Mouse (Mus musculus) left cerebral cortex, postnatal 14 days (tissue): ENCODE measurements around the gene Cux2. TPM values are rescaled to one million over a fixed set of nuclear protein-coding genes. Genes with fewer than 3 reads are reported as not detected.

ENCODE experiments used
- DNase-seq, 2 experiments: peaks; one replicate each; pipeline ENCODE4 v3.0.0; 2021 to 2022; ENCODE audit warnings: low spot score in 2 of 2, mixed read lengths in 1 of 2
- intact Hi-C: fragments of 180-260 bp; cut with DNase I; formaldehyde crosslinking; loops from one replicate; pipeline ENCODE4 v1.15.1; 2025
- total RNA-seq, 2 experiments: library from RNA; stranded (reverse); gene quantifications; 2 replicates each; pipeline ENCODE4 v1.2.3; 2021

Gene Cux2
- total RNA-seq, 2 experiments from 2014 or later: 204 to 256 TPM

DNA sequence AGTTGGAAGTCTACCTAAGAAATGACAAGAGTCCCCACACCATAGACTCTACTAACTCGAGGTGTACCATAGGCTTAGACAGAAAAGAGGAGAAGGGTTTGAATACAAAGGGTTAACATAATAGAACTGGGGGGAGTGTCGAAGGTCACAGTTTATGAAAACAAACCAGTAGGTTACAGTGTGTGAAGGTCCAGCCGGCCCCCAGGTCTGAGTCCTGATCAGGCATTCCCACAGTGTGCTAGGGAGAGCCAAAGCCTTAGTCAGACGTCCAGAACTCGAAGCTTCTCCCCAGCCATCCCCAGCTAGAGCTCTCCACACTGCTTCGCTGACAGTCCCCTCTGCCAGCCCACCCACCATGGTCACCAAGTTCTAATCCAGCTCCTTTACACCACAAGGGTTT, 58.0 kb downstream of the Cux2 start:
- intact Hi-C loops: no loop called here

DNA sequence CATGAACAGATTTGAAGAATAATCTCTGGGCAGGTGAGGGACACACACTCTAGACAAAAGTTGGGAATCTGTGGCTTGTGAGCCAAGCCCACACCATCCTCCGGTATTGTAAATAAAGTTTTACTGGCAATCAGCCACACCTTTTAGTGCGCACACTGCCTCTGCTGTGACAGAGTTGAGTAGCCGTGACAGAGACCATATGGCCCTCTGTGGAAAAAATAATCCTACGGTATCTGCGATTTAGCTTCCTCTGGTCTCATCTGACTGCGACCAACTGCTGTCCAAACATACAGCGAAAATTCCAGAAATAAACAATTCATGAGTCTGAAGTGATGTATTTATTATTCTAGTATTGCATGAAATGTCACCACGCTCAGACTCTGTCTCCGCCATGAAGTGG, 64.0 kb downstream of the Cux2 start:
- intact Hi-C loops: no loop called here
- no peak for DNase-seq

More for the DNA sequence above, 58.0 kb downstream of the Cux2 start:
- no peak for DNase-seq

DNA sequence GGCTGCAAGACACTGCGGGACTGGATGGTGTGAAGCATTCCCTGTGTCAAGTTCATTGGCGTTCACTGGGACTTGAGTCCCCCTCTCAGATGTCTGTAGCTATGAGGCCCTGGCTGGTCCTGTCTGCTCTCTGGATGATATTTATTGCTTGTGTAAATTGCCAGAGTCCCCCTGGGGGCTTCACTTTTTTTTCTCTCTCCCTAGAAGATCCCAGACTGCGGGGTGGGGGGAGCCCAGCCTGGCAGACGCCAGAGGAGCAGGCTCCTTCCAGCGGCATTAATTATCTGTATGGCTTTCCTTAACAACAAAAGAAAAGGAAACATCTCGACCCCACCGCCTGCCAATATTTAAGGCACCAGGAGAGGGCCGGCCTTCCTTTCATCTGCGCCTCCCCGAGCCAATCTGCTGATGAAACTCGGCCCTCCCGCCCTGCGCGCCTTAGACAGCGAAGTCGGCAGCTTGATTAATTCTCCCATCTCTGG, 68.2 kb downstream of the Cux2 start:
- DNase-seq: peak; percentile 29 to 33
- intact Hi-C loops: no loop called here

DNA sequence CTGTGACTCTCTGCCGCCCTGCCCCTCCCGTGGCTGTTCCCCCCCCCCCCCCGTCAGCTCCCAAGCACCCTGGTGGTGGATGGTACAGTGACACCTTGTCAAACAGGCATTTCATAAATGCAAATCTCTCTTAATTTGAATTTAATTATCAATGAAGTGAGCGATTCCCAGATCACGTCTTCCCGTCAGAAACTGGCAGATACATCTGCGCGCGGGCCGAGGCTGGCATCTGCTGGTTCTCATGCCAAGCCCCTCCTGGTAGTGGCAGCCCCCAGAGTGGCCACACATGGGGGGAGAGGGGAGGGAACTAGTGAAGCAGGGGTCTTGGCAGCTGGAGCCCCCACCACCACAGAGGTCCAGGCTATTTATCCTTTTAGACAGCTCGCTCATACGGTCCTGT, 73.6 kb downstream of the Cux2 start:
- no peak for DNase-seq
- intact Hi-C loops: no loop called here

DNA sequence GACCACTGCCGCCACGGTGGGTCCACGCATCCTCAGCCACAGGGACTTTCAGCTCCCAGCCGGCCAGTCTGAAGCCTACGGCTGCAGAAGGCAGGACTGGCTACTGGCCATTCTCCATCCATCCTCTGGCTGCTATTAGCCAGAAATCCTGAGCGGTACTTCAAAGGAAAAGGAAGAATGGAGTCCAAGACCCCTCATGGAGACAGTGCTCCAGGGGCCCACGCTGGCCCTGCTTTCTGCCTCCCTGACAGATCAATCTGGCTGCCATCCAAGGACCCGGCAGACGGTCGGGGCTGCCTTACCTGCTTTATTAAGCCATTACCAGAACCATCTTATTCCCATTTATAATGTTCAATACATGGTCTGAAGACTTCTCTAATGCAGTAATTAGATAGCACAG, 76.4 kb downstream of the Cux2 start:
- DNase-seq: no peak
- intact Hi-C loops: no loop called here

DNA sequence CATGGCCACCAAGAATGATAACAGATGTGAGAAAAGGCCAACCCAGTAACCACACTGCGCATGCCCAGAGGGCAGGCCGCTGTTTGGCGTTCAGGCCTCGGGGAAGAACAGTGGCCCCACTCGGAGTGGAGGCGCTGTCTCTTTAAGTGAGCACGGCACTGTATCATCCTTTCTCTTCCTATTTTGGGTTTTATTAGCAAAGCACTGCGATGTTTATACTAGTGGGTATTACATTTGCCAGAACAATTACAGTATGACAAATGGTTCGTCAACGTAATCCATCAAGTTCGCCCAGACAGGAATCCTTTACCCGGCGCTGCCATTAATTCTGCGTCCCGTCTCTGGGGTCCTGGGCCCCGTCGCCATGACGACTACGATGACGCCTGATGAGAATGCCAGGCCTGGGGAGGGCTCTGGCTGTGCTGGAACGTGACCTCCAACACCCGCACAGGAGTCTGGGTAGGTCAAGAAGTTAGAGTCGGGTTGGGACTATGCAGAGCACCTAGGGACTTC, 77.2 kb downstream of the Cux2 start:
- no peak for DNase-seq
- intact Hi-C loops: no loop called here

DNA sequence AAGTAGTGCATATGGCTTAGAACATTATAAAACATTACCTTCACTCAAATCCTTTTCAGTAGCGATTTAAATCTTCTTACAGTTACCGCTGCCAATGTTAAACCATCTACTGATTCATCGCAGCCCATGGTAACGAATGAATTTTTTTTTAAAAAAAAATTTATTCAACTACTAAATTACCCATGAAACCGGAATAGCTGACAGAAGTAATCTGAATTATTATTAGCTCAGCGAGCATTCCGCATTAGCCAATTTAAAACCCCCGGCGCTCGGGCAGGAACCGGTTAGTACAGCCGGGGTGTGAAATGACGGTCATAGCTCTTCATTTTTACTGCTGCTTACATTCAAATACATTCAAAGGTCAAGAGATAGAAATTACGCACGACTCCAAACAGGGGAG, 80.9 kb downstream of the Cux2 start:
- intact Hi-C loops: no loop called here
- peak in 1 of 2 experiments; percentile 33 for DNase-seq

DNA sequence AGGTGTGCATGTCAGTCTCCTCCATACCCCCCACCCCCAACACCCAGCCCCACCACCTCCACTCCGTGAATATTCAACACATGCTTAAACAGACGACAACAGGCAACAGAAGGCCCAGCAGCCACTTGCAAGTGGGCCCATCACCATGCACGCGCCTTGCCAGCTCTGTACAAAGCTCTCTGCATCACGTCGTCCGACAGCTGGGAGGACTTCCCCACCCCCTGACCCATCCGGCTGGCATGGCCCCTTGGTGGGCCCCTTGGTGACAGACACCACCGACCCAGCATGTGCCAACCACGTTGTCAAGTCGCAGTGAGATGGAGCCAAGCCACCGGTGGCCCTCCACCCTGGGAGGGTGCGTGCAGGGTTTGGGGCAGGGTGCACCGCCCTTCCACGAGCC, 81.5 kb downstream of the Cux2 start:
- peak in 1 of 2 experiments; percentile 58 for DNase-seq
- intact Hi-C loops: no loop called here

DNA sequence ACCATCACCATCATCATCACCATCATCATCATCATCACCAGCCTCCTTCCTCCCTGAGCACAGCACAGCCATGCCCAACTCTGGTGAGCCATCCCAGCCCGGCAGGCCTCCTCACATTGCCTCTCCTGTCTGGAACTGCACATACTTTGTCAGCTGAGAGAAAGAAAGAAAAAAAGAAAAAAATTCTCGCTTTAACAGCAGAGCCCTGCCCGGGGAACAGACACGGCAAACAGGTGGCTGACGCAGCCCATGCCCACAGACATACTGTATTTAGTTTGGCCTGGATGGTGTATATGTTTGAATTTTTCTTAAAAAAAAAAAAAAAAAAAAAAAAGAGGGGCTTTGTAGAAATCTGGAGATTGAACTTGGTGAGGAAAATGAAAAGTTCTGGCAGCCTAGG, 82.4 kb downstream of the Cux2 start:
- DNase-seq: no peak
- intact Hi-C loops: no loop called here

DNA sequence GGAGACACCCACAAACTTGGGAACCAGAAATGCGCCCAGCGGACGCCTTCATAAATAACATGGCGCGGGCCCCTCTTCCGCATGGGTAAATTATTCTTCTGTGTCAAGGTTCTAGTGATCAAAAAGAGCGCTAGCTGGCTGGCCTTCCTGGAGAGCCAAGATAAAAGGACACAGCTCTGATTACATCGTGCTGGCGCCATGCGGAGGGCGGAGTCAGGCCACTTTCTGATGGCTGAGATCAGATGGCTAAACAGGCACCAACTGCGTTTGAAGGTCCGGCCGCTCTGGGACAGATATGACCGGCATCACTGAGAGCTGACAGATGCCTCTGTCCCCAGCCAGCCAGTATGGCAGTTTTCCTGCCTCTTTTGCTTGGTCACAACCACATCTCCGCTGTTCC, 83.0 kb downstream of the Cux2 start:
- DNase-seq: no peak
- intact Hi-C loops: no loop called here

DNA sequence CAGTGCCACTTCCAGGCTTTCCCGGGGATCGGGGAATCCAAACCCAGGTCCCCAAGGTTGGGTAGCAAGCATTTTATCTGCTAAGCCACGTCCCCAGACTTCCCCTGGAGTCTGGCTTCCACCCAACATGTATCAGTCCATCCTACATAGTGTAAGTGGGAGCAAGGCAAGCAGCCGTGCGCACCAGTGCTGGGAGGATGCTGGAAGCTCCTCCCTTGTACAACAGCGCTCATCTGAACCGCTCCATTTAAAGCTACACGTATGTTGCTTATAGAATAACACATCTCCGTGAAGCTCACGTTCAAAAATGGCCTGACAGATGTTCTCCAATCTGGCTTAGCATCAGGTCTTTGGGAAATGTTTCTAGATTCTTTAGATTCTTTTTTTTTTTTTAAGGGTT, 86.9 kb downstream of the Cux2 start:
- intact Hi-C loops: no loop called here
- DNase-seq: peak; percentile 55 to 71

DNA sequence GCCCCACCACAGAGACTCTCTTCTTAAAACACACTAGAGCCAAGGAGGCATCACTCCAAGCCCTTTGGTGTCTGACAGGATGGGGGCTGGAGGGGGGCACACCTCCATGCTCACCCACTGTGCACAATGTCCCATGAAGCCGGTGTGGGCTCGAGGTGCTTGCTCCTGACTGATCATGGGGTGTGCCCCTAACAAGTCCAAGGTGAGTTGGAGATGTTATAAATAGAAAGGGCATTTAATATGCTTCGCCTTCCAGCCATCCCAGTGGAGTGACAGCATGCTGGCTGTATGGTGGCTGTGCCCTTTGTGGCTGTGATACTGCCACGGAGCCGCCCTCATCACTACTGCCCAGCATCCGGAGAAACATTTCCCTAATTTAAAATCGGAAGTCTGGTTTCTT, 87.5 kb downstream of the Cux2 start:
- intact Hi-C loops: no loop called here

DNA sequence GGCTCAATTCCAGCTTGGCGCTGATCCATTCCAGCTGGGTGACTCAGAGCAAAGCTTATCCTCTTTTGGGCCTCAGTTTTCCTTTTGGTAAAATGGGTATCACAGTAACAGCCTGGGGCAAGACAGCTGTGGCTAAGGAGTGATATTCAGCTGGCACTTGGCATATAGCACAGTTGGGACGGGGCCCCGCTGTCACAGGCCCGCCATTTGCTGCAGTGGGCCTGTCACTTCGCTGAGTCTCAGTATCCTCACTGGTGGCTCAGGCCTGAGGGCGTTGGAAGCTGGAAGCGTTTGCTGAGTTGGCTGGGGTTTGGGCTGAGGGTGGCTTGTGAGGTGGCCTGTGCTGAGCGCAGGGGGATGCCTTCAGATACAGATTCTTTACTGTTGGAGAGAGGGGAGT, 88.6 kb downstream of the Cux2 start:
- intact Hi-C loops: no loop called here
- no peak for DNase-seq

More for the DNA sequence above, 87.5 kb downstream of the Cux2 start:
- DNase-seq: no peak

DNA sequence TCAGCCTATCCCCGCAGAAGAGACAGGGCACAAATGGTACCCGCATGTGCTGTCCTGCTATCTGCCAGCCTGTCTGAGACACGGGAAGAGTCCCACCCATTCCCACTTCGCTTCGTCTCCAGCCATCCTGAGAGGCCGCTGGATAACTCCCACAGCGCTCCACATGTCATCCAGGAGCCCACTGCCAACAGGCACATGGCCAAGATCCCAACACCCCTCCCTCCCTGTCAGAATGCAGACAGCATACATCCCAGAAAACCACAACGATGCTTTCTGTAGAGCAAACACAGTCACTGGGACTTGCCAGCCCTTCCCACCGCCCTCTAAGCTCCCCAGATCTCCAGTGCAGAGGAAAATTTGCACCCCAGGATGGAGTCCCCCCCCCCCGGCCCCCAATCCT, 90.2 kb downstream of the Cux2 start:
- DNase-seq: peak; percentile 52 to 73
- intact Hi-C loops: no loop called here

DNA sequence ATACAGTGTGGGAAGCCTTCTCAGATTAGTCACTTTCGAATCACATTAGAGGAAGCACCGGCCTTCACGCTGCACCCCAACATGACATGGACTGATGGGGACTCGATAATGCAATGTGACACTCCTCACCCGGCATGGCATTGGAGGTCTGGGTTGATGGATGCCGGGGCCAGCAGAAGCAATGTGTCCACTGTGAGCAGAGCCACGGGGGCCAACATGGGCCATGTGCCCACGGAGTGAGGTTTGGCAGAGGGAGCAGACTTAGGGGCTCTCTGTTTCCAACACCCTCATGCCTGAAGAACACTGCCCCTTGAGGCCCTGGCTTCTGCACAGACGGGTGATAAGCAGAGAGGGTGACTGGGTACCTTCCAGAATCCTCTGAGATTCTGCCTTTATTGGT, 91.4 kb downstream of the Cux2 start:
- no peak for DNase-seq
- intact Hi-C loops: no loop called here

DNA sequence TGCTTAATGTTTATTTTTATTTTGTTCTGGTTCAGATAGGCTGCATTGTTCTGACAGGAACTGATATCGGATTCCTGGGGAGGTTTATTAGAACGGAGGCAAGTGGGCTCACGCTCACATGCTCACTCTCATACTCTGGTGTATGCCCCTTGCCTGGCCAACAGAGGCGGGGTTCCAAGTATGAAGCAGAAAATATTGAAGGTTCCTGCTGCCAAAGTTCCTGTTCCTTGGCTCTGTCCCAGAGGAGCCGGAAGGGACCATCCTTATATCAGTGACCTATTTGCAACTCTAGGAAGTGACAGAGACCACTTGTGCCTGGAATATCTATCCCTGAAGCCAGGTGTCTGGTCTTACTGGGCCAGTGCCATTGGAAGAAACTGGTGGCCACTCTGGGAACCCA, 94.1 kb downstream of the Cux2 start:
- intact Hi-C loops: no loop called here
- DNase-seq: no peak

DNA sequence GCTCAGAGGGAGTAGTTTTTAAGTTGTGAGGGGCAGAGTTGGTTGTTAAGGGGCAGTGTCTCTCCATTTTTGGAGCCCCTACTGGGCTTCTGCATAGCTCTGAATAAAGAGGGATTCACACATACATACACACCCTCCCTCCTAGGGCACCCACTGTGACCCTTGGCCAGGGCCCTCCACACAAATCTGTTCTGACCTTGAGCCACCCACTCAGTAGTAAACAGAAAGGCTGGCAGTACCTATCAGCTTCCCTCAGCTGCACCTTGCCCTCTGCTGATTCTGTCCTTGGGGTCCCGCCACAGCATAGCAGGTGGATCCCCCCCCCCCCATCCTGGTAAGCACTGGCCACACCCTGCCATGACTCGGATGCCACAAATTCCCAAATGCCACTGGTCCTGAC, 99.7 kb downstream of the Cux2 start:
- intact Hi-C loops: no loop called here
- no peak for DNase-seq

DNA sequence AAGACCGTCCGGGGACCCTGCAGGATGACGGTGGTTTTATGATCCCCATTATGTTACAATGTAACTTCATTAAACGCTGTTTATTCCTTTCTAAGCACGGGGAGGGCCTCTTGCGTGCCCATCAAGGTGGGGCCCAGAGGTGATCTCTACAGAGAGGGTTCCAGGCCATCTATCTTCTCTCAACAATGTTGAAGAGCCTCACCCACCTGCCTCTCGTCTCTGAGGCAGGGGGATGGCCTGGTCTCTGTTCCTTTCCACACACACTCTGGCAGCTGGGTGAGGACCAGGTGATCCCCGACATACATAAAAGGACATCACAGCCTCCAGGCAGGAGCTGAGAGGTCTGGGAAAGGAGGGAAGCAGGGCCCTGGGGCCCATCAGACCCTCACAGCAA, 100.9 kb downstream of the Cux2 start:
- no peak for DNase-seq
- intact Hi-C loops: loop anchor here (5.0 kb wide), 3 partner anchors 48 to 138 kb away; no protein-coding TSS in a partner anchor

DNA sequence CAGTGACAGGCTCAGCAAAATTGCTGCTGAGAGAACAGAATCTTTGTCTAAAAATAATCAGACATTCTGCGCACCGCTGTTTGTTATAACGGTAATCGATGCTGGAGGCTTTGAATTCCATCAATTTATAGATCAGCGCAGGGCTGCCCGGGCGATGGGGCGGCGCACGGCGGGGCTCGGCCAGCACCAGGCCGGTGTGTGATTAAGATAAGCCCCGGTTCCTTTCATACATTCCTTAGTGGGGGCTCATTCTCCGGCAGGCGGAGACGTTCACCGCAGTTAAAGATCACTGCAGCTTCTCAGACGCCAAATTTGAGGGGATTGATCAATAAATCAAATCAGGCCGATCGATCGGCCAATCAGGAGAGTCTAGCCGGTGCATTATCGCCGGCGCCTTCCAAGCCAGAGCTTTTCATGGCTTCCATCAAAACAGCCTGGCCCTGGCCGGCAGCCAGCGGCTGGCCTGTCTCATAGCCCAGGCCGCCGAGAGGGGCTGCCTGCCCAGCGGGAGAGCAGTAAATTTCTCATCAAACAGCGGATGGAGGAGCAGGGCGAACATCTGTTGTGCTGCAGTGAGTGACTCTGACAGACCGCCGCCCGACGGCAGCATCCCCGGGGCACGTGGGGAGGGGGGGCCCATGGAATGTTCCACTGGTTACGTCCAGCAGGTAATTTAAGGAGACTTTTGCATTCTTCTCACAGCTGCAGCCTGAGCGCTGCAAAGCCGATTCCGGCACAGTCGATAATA, 101.4 kb downstream of the Cux2 start:
- DNase-seq: peak in 1 of 2 experiments; percentile 47
- intact Hi-C loops: loop anchor here (5.0 kb wide), 3 partner anchors 49 to 139 kb away; no protein-coding TSS in a partner anchor

DNA sequence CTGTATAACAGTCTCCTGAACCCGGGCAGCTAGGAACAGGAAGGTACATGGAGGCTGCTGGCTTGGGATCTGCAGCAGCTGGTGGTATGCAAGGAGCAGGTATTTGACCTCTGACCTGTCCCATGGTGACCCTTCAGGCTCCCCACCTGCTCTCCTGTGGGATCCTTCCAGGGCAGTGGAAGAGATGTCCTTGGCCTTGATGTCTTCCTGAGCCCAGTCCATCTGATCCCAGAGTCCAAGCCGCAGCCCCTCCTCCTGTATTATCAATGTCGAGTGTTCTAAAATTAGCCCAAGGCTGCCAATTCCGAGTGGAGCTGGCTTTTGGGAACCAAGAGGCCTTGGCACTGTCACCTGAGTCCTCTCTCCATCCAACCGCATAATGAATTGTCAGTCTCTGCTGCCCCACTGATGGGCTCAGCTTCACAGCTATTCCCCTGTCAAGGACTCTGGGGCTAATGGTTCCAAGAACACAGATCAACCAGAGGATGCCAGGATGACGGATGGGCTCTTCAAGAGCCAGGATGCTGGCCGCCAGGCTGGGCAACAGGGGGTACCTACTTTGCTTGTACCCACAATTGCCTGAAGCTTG, 103.2 kb downstream of the Cux2 start:
- no peak for DNase-seq
- intact Hi-C loops: loop anchor here (5.0 kb wide), 3 partner anchors 51 to 141 kb away; no protein-coding TSS in a partner anchor

DNA sequence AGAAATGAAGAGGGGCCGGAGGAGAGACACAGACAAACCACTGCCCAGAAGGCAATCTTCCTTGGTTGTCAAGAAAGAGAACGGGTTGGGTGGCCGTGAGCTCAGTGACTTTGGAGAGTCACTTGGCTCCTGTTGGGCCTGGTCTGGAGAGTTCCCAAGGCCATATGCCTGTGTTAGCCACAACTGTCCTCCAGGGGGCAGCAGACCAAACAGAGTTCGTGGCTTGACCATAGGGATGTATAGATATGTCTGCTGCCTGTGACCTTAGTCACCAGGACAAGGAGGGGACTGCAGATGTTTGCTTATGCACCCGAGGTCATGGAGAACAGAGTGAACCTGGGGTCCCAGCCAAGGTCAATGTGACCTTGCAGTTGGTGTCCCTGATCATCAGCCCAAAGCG, 104.1 kb downstream of the Cux2 start:
- no peak for DNase-seq
- intact Hi-C loops: loop anchor here (5.0 kb wide), 3 partner anchors 51 to 141 kb away; no protein-coding TSS in a partner anchor
